Mouse (Mus musculus) testis, adult 2 months (tissue): ENCODE results near the gene Rtp3.

ENCODE experiments used
- CTCF ChIP-seq: fragments of 200-500 bp; IDR thresholded peaks from 2 replicates; pipeline ENCODE4 v1.5.1; 2012; ENCODE audit warnings: low read depth, mild to moderate bottlenecking, inconsistent platforms, low read length, moderate library complexity; ENCODE audit not compliant: control insufficient read depth, insufficient read depth, insufficient replicate concordance
- POLR2A ChIP-seq: fragments of 200-500 bp; IDR thresholded peaks from 2 replicates; pipeline ENCODE4 v1.6.1; 2012; ENCODE audit warnings: low read depth, mild to moderate bottlenecking, inconsistent platforms, low read length, moderate library complexity; ENCODE audit not compliant: control insufficient read depth

DNA sequence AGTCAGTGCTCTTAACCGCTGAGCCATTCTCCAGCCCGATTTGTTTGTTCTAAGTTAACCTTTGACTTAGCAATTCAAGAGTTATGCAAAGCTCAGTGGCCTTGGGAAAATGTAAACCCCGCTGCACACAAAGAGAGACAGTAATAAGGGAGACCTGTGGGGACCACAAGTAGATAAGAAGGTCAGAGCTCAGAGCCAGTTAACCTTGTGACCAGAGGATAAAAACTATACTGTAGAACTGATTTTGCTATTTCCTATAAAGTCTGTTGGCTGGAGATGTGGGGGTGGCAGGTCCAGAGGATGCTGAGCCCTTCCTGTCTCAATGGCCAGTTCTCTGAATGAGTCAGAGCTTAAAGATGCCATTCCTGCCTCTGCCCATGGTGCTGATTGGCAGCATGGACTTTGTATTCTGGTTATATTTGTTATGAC, 2.9 kb upstream of the Rtp3 start:
- no peak for TF ChIP-seq POLR2A
- TF ChIP-seq CTCF: no peak
